Mouse (Mus musculus): ENCODE data around the gene Elmo1. TPM values are rescaled to one million over a fixed set of nuclear protein-coding genes. Genes with fewer than 3 reads are reported as not detected.

The Elmo1 gene
- total and polyA plus RNA-seq, 3 experiments: 5.2 to 7.6 TPM; not detected in 1

- Histone ChIP-seq H3K9ac (ENCODE audit: control insufficient read depth, low read depth, low read length, poor library complexity, severe bottlenecking) (no peak overlapping the region), H3K9me3 (replicated peaks; ENCODE audit: insufficient read depth, low read length) (no peaks in the 10 kb centered on the region), H3K27me3 (ENCODE audit: control insufficient read depth in 1 of 2, insufficient read depth in 2 of 2, low read length in 2 of 2) (no peaks in the 10 kb centered on the region), H3K79me2 (ENCODE audit: control insufficient read depth, insufficient read depth, low read length, poor library complexity) (no peaks in the 10 kb centered on the region), H3K4me1 (ENCODE audit: control insufficient read depth in 1 of 2, insufficient read depth in 2 of 2, low read length in 2 of 2) (peaks cover 0 to 8% of the 10 kb centered on the region in 2 experiments; a peak in 1 of 4 replicates), H3K4me3 (ENCODE audit: control insufficient read depth in 1 of 2, insufficient read depth in 1 of 2, low read depth in 2 of 2, low read length in 2 of 2) (no peak overlapping the region), H3K27ac (ENCODE audit: control insufficient read depth, low read depth, low read length) (no peak overlapping the region), H3K36me3 (ENCODE audit: control insufficient read depth in 1 of 2, insufficient read depth in 2 of 2, low read length in 2 of 2) (peaks cover 0 to 3% of the 10 kb centered on the region in 2 experiments; a peak in 1 of 4 replicates)
- TF ChIP-seq MXI1 (IDR thresholded peaks at IDR 0.05; ENCODE audit: low read depth, low read length) (no peak), RCOR1 (IDR thresholded peaks at IDR 0.05; ENCODE audit: low read depth, low read length) (no peak), TCF12 (IDR thresholded peaks at IDR 0.05; ENCODE audit: low read depth, low read length) (no peak), USF1 (IDR thresholded peaks at IDR 0.05; ENCODE audit: low read depth, low read length) (no peak), BHLHE40 (IDR thresholded peaks at IDR 0.05; ENCODE audit: borderline replicate concordance, low read depth, low read length) (no peak), MYB (IDR thresholded peaks at IDR 0.05; ENCODE audit: low read depth, low read length) (no peak), TBP (IDR thresholded peaks at IDR 0.05; ENCODE audit: low read depth, low read length) (no peak), NRF1 (IDR thresholded peaks at IDR 0.05; ENCODE audit: insufficient read depth, low read depth, low read length, poor library complexity, severe bottlenecking) (no peak), CHD2 (IDR thresholded peaks at IDR 0.05; ENCODE audit: low read length) (no peak), MEF2A (IDR thresholded peaks at IDR 0.05; ENCODE audit: extremely low read depth, insufficient replicate concordance, low read depth, low read length, poor library complexity, severe bottlenecking) (no peak), ZC3H11A (IDR thresholded peaks at IDR 0.05; ENCODE audit: low read depth, low read length) (no peak), ZKSCAN1 (IDR thresholded peaks at IDR 0.05; ENCODE audit: low read depth, low read length) (no peak), E2F4 (IDR thresholded peaks at IDR 0.05; ENCODE audit: borderline replicate concordance, low read depth, low read length) (no peak)
- no peak for DNase-seq (ENCODE audit: low read depth, low spot score)
Observed at GRCm38 (mm10) chr13:20147736-20148135, 57.3 kb downstream of the Elmo1 start.

GRCm38 (mm10) chr13:20150130-20150835 is 59.9 kb downstream of the Elmo1 start:
- Histone ChIP-seq H3K4me1 (ENCODE audit: control insufficient read depth in 1 of 2, insufficient read depth in 2 of 2, low read length in 2 of 2) (peaks cover 0 to 8% of the 10 kb centered on the region in 2 experiments; a peak in 1 of 4 replicates), H3K9me3 (replicated peaks; ENCODE audit: insufficient read depth, low read length) (no peaks in the 10 kb centered on the region), H3K27ac (ENCODE audit: control insufficient read depth, low read depth, low read length) (no peak overlapping the region), H3K4me3 (ENCODE audit: control insufficient read depth in 1 of 2, insufficient read depth in 1 of 2, low read depth in 2 of 2, low read length in 2 of 2) (no peak overlapping the region), H3K27me3 (ENCODE audit: control insufficient read depth in 1 of 2, insufficient read depth in 2 of 2, low read length in 2 of 2) (no peaks in the 10 kb centered on the region), H3K79me2 (ENCODE audit: control insufficient read depth, insufficient read depth, low read length, poor library complexity) (no peaks in the 10 kb centered on the region), H3K36me3 (ENCODE audit: control insufficient read depth in 1 of 2, insufficient read depth in 2 of 2, low read length in 2 of 2) (peaks cover 0 to 3% of the 10 kb centered on the region in 2 experiments; a peak in 1 of 4 replicates), H3K9ac (ENCODE audit: control insufficient read depth, low read depth, low read length, poor library complexity, severe bottlenecking) (no peak overlapping the region)
- TF ChIP-seq MAZ (IDR thresholded peaks at IDR 0.05; ENCODE audit: low read depth, low read length) (no peak), RAD21 (IDR thresholded peaks at IDR 0.05; ENCODE audit: low read depth, low read length) (no peak), TCF12 (IDR thresholded peaks at IDR 0.05; ENCODE audit: low read depth, low read length) (peak; percentile 48; the same call in 1 of the 2 replicates), MAFK (IDR thresholded peaks at IDR 0.05; ENCODE audit: borderline replicate concordance, low read depth, low read length) (no peak), ZKSCAN1 (IDR thresholded peaks at IDR 0.05; ENCODE audit: low read depth, low read length) (no peak), UBTF (IDR thresholded peaks at IDR 0.05; ENCODE audit: borderline replicate concordance, insufficient read depth, low read depth, low read length) (no peak), EP300 (IDR thresholded peaks at IDR 0.05; ENCODE audit: low read depth in 1 of 2, low read length in 2 of 2) (peak in 1 of 2 experiments; percentile 47; a peak in 2 of 4 replicates), POLR2AphosphoS2 (IDR thresholded peaks at IDR 0.05; ENCODE audit: low read length) (no peak), HCFC1 (IDR thresholded peaks at IDR 0.05; ENCODE audit: low read depth, low read length) (no peak), CHD2 (IDR thresholded peaks at IDR 0.05; ENCODE audit: low read length) (no peak), TAL1 (IDR thresholded peaks at IDR 0.05; ENCODE audit: low read length) (peak; percentile 73), USF2 (IDR thresholded peaks at IDR 0.05; ENCODE audit: borderline replicate concordance in 1 of 2, insufficient read depth in 1 of 2, low read depth in 1 of 2, low read length in 2 of 2) (no peak), CTCF (IDR thresholded peaks at IDR 0.05 in 2 of 3, conservative IDR thresholded peaks at IDR 0.05 in 1 of 3; ENCODE audit: control insufficient read depth in 1 of 3, insufficient read depth in 1 of 3, low read depth in 2 of 3, low read length in 3 of 3, poor library complexity in 1 of 3, severe bottlenecking in 1 of 3) (no peak), GATA1 (IDR thresholded peaks at IDR 0.05; ENCODE audit: low read depth, low read length) (peak; percentile 59; the same call in 1 of the 2 replicates), MAX (IDR thresholded peaks at IDR 0.05; ENCODE audit: low read length) (no peak)
- peak; percentile 44 for DNase-seq (ENCODE audit: low read depth, low spot score)
